Mouse (Mus musculus): ENCODE measurements at regions not wholly inside any gene's neighbourhood (a gene's known extent, or its start where the extent isn't known, plus 50 kb on each side); places are given as distances from the start of the nearest gene placed in this dataset.

GRCm38 (mm10) chr13:70369647-70370046, 267.8 kb downstream of the Ice1 start:
- H3K27me3 ChIP-seq (ENCODE audit: control insufficient read depth, insufficient read depth, low read length): no peaks in the 10 kb centered on the region
- no peaks in the 10 kb centered on the region for H3K4me1 ChIP-seq (ENCODE audit: control insufficient read depth, insufficient read depth, low read length)
- H3K79me2 ChIP-seq (ENCODE audit: control insufficient read depth, insufficient read depth, low read length): no peaks in the 10 kb centered on the region
- no peak for TF ChIP-seq POLR2A (IDR thresholded peaks at IDR 0.05; ENCODE audit: extremely low read depth, insufficient read depth, low read length)
- TF ChIP-seq CTCF (IDR thresholded peaks at IDR 0.05; ENCODE audit: low read depth, low read length): no peak
- H3K4me3 ChIP-seq (ENCODE audit: insufficient read depth, low read depth, low read length): no peak overlapping the region
- no peak overlapping the region for H3K27ac ChIP-seq (replicated peaks; ENCODE audit: insufficient read depth, low read depth, low read length)
- H3K36me3 ChIP-seq (ENCODE audit: control insufficient read depth, insufficient read depth, low read length): no peaks in the 10 kb centered on the region
- WGBS: 70% methylated on average over 2 of the region's 2 CpGs
- H3K9ac ChIP-seq (ENCODE audit: low read depth, low read length): no peak overlapping the region
- DNase-seq (ENCODE audit: extremely low read depth, low read depth, low spot score): no peak

DNA sequence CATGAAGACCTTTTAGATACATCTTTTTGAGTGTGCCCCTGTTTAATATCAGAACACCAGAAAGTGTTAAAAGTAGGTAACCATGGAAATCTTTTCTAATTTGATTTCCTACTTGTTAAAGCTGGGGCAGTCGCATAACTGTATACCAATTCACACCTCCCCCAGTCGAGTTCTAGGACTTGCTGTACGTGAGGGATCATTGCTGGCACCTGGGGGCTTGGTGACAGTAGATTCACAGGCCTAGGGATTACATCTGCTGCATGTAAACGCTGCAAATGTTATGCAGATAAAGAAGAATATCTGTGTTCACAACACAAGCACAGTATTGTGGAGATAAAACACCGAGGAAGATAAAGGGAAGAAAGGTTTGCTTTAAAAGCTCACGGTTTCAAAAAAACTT, 256.7 kb downstream of the Ice1 start:
- Histone ChIP-seq H3K36me3 (ENCODE audit: control insufficient read depth, insufficient read depth, low read length) (no peaks in the 10 kb centered on the region), H3K9ac (ENCODE audit: low read depth, low read length) (no peak overlapping the region), H3K27me3 (ENCODE audit: control insufficient read depth, insufficient read depth, low read length) (no peaks in the 10 kb centered on the region), H3K79me2 (ENCODE audit: control insufficient read depth, insufficient read depth, low read length) (no peaks in the 10 kb centered on the region), H3K4me3 (ENCODE audit: insufficient read depth, low read depth, low read length) (no peak overlapping the region), H3K4me1 (ENCODE audit: control insufficient read depth, insufficient read depth, low read length) (no peaks in the 10 kb centered on the region), H3K27ac (replicated peaks; ENCODE audit: insufficient read depth, low read depth, low read length) (no peak overlapping the region)
- WGBS: 54% methylated on average over 6 of the region's 6 CpGs
- TF ChIP-seq POLR2A (IDR thresholded peaks at IDR 0.05; ENCODE audit: extremely low read depth, insufficient read depth, low read length): no peak
- TF ChIP-seq CTCF (IDR thresholded peaks at IDR 0.05; ENCODE audit: low read depth, low read length): no peak
- DNase-seq (ENCODE audit: extremely low read depth, low read depth, low spot score): no peak

GRCm38 (mm10) chr13:70385292-70385691, 252.1 kb downstream of the Ice1 start:
- H3K27me3 ChIP-seq (ENCODE audit: control insufficient read depth, insufficient read depth, low read length): no peaks in the 10 kb centered on the region
- no peak overlapping the region for H3K9ac ChIP-seq (ENCODE audit: low read depth, low read length)
- H3K36me3 ChIP-seq (ENCODE audit: control insufficient read depth, insufficient read depth, low read length): no peaks in the 10 kb centered on the region
- H3K4me1 ChIP-seq (ENCODE audit: control insufficient read depth, insufficient read depth, low read length): no peaks in the 10 kb centered on the region
- no peak overlapping the region for H3K4me3 ChIP-seq (ENCODE audit: insufficient read depth, low read depth, low read length)
- H3K27ac ChIP-seq (replicated peaks; ENCODE audit: insufficient read depth, low read depth, low read length): no peak overlapping the region
- WGBS: 68% methylated on average over 8 of the region's 8 CpGs
- DNase-seq (ENCODE audit: extremely low read depth, low read depth, low spot score): no peak
- no peaks in the 10 kb centered on the region for H3K79me2 ChIP-seq (ENCODE audit: control insufficient read depth, insufficient read depth, low read length)
- TF ChIP-seq CTCF (IDR thresholded peaks at IDR 0.05; ENCODE audit: low read depth, low read length) (no peak), POLR2A (IDR thresholded peaks at IDR 0.05; ENCODE audit: extremely low read depth, insufficient read depth, low read length) (no peak)

DNA sequence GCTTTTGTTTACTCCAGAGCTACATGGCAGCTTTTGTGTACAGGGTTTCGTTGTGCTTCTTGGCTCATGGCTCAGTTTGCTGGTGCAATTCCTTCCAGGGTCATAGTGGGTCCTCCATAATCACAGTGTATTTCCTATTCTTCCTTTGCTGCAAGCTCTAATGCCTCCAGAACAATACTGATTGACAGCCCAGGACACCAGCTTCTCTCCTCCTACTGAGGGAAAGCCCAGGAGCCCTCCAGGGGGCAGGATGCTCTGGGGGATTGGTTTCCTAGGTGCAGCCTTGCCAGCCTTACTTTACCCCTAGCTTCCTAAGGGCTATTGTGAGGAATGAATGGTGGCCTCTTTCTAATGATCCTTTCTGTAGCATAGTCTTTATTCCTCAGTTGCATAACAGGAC, 224.6 kb downstream of the Ice1 start:
- H3K9ac ChIP-seq (ENCODE audit: low read depth, low read length): no peak overlapping the region
- no peak overlapping the region for H3K27ac ChIP-seq (replicated peaks; ENCODE audit: insufficient read depth, low read depth, low read length)
- H3K4me1 ChIP-seq (ENCODE audit: control insufficient read depth, insufficient read depth, low read length): no peaks in the 10 kb centered on the region
- H3K27me3 ChIP-seq (ENCODE audit: control insufficient read depth, insufficient read depth, low read length): no peaks in the 10 kb centered on the region
- no peak overlapping the region for H3K4me3 ChIP-seq (ENCODE audit: insufficient read depth, low read depth, low read length)
- DNase-seq (ENCODE audit: extremely low read depth, low read depth, low spot score): no peak
- H3K36me3 ChIP-seq (ENCODE audit: control insufficient read depth, insufficient read depth, low read length): no peaks in the 10 kb centered on the region
- WGBS: 76% methylated on average over 1 of the region's 1 CpGs
- H3K79me2 ChIP-seq (ENCODE audit: control insufficient read depth, insufficient read depth, low read length): no peaks in the 10 kb centered on the region
- TF ChIP-seq CTCF (IDR thresholded peaks at IDR 0.05; ENCODE audit: low read depth, low read length): no peak
- TF ChIP-seq POLR2A (IDR thresholded peaks at IDR 0.05; ENCODE audit: extremely low read depth, insufficient read depth, low read length): no peak

- no peaks in the 10 kb centered on the region for H3K27me3 ChIP-seq (ENCODE audit: control insufficient read depth, insufficient read depth, low read length)
- 57% methylated on average over 2 of the region's 2 CpGs for WGBS
- no peaks in the 10 kb centered on the region for H3K36me3 ChIP-seq (ENCODE audit: control insufficient read depth, insufficient read depth, low read length)
- H3K4me3 ChIP-seq (ENCODE audit: insufficient read depth, low read depth, low read length): no peak overlapping the region
- TF ChIP-seq CTCF (IDR thresholded peaks at IDR 0.05; ENCODE audit: low read depth, low read length) (no peak), POLR2A (IDR thresholded peaks at IDR 0.05; ENCODE audit: extremely low read depth, insufficient read depth, low read length) (no peak)
- H3K79me2 ChIP-seq (ENCODE audit: control insufficient read depth, insufficient read depth, low read length): no peaks in the 10 kb centered on the region
- DNase-seq (ENCODE audit: extremely low read depth, low read depth, low spot score): no peak
- H3K9ac ChIP-seq (ENCODE audit: low read depth, low read length): no peak overlapping the region
- H3K4me1 ChIP-seq (ENCODE audit: control insufficient read depth, insufficient read depth, low read length): no peaks in the 10 kb centered on the region
- no peak overlapping the region for H3K27ac ChIP-seq (replicated peaks; ENCODE audit: insufficient read depth, low read depth, low read length)
These were observed 219.3 kb downstream of the Ice1 start for GRCm38 (mm10) chr13:70418156-70418555.

GRCm38 (mm10) chr13:70439419-70439818, 198.0 kb downstream of the Ice1 start:
- Histone ChIP-seq H3K79me2 (ENCODE audit: control insufficient read depth, insufficient read depth, low read length) (no peaks in the 10 kb centered on the region), H3K27ac (replicated peaks; ENCODE audit: insufficient read depth, low read depth, low read length) (no peak overlapping the region), H3K36me3 (ENCODE audit: control insufficient read depth, insufficient read depth, low read length) (no peaks in the 10 kb centered on the region), H3K4me1 (ENCODE audit: control insufficient read depth, insufficient read depth, low read length) (no peaks in the 10 kb centered on the region), H3K27me3 (ENCODE audit: control insufficient read depth, insufficient read depth, low read length) (no peaks in the 10 kb centered on the region), H3K4me3 (ENCODE audit: insufficient read depth, low read depth, low read length) (no peak overlapping the region), H3K9ac (ENCODE audit: low read depth, low read length) (no peak overlapping the region)
- no peak for DNase-seq (ENCODE audit: extremely low read depth, low read depth, low spot score)
- TF ChIP-seq POLR2A (IDR thresholded peaks at IDR 0.05; ENCODE audit: extremely low read depth, insufficient read depth, low read length): no peak
- TF ChIP-seq CTCF (IDR thresholded peaks at IDR 0.05; ENCODE audit: low read depth, low read length): no peak
- 32% methylated on average over 1 of the region's 1 CpGs for WGBS

Measured in liver, adult 2 months (tissue).